Mouse (Mus musculus) CH12.LX (cell line): ENCODE measurements around the gene Alpk1.

Source experiments
- CTCF ChIP-seq, 2 experiments: IDR thresholded peaks in 1 of 2; conservative IDR thresholded peaks in 1 of 2; 2 replicates each; pipeline ENCODE4 v1.5.1; 2011 to 2012; ENCODE audit warnings: low read depth in 2 of 2, low read length in 2 of 2, improper control_type of control experiment in 1 of 2, inconsistent platforms in 1 of 2, mild to moderate bottlenecking in 1 of 2, moderate library complexity in 1 of 2
- E2F4 ChIP-seq: IDR thresholded peaks from 2 replicates; pipeline ENCODE4 v1.6.1; 2011; ENCODE audit warnings: low read depth, low read length, improper control_type of control experiment; ENCODE audit not compliant: insufficient replicate concordance
- HCFC1 ChIP-seq: IDR thresholded peaks from 2 replicates; pipeline ENCODE4 v1.6.1; 2012; ENCODE audit warnings: low read depth, mild to moderate bottlenecking, inconsistent platforms, low read length, improper control_type of control experiment
- KAT2A ChIP-seq: IDR thresholded peaks from 2 replicates; pipeline ENCODE4 v1.6.1; 2012; ENCODE audit warnings: low read length, improper control_type of control experiment, inconsistent platforms; ENCODE audit not compliant: insufficient replicate concordance
- MAFK ChIP-seq: IDR thresholded peaks from 2 replicates; pipeline ENCODE4 v1.6.1; 2011; ENCODE audit warnings: low read length, improper control_type of control experiment; ENCODE audit not compliant: insufficient replicate concordance
- MAZ ChIP-seq: IDR thresholded peaks from 2 replicates; pipeline ENCODE4 v1.6.1; 2012; ENCODE audit warnings: low read depth, mild to moderate bottlenecking, inconsistent platforms, low read length, improper control_type of control experiment, moderate library complexity
- MEF2A ChIP-seq: IDR thresholded peaks from 2 replicates; pipeline ENCODE4 v1.6.1; 2014; ENCODE audit warnings: low read depth, mild to moderate bottlenecking, inconsistent platforms, low read length, improper control_type of control experiment, borderline replicate concordance
- PAX5 ChIP-seq: IDR thresholded peaks from 2 replicates; pipeline ENCODE4 v1.6.1; 2012; ENCODE audit warnings: low read length, inconsistent platforms, mixed read lengths
- POLR2A ChIP-seq: IDR thresholded peaks from 2 replicates; pipeline ENCODE4 v1.6.1; 2011; ENCODE audit warnings: low read depth, mild to moderate bottlenecking, improper control_type of control experiment, low read length
- RCOR1 ChIP-seq: conservative IDR thresholded peaks from 2 replicates; pipeline ENCODE4 v1.6.1; 2012; ENCODE audit warnings: low read depth, mild to moderate bottlenecking, inconsistent platforms, low read length, improper control_type of control experiment
- SIN3A ChIP-seq: IDR thresholded peaks from 2 replicates; pipeline ENCODE4 v1.6.1; 2012; ENCODE audit warnings: low read length, improper control_type of control experiment, inconsistent platforms
- USF1 ChIP-seq: IDR thresholded peaks from 2 replicates; pipeline ENCODE4 v1.6.1; 2014; ENCODE audit warnings: low read depth, mild to moderate bottlenecking, inconsistent platforms, low read length, improper control_type of control experiment
- USF2 ChIP-seq: conservative IDR thresholded peaks from 2 replicates; pipeline ENCODE4 v1.6.1; 2011; ENCODE audit warnings: low read depth, low read length, improper control_type of control experiment
- ZNF384 ChIP-seq: IDR thresholded peaks from 2 replicates; pipeline ENCODE4 v1.6.1; 2012; ENCODE audit warnings: low read depth, low read length, improper control_type of control experiment, inconsistent platforms

DNA sequence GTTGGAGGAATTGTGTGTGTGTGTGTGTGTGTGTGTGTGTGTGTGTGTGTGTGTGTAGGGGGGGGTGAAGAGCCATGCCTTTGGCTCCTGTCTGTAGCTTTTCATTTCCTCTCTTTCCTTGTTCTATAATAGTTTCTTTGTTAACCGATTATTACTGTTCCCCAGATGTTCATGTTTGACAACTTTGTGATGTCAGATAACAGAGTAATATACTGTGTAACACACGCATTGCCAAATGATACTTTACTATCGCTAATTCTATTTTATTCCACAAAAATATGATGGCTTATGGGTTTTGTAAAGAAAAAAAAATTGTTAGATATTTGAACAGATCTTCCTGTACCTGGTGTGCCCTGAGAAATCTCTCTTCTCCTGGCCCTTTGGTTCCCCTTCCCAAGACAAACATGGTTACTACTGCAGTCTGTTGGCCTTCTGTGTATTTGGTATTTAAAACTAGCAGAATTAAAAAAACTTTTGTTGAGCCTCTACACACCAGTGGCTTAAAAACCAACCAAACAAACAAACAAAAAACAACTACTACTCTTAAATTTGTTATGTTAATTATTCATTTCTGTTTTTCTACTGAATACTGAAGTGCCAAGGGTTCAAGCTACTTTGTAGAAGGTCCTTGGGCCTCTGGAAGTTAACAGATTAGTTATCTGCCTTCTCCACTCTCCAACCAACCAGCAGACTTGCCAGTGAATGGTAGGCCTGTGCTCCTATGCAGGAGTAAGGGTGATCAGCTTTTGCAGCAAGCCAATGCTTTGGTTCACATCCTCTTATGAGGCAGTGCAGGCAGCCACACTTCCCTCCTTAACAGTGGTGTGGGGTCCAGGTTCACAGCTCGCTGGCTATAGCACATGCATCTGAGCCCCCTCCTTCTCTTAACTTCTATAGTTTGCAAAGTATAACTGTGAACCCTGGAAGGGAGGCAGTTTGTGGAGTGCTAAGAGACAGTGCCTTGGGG, 11.6 kb upstream of the Alpk1 start:
- TF ChIP-seq HCFC1 (no peak), SIN3A (no peak), RCOR1 (no peak), KAT2A (no peak), CTCF (conservative IDR thresholded peaks at IDR 0.05 in 1 of 2, IDR thresholded peaks at IDR 0.05 in 1 of 2; ENCODE audit: low read depth in 2 of 2, low read length in 2 of 2) (no peak), E2F4 (no peak), ZNF384 (no peak), MAFK (no peak), USF2 (no peak), MEF2A (no peak), POLR2A (no peak), USF1 (no peak), PAX5 (no peak), MAZ (no peak)
